Mouse (Mus musculus): ENCODE measurements around the gene Iqschfp. TPM values are rescaled to one million over a fixed set of nuclear protein-coding genes. Genes with fewer than 3 reads are reported as not detected.

Gene Iqschfp
- 10 to 100 TPM; 29.4 to 29.8 TPM for total RNA-seq (2021)
- long read RNA-seq, partial matches to known transcripts = 23 of 26 reads
- long read RNA-seq, other reads (novel, unspliced or antisense) = 3 of 26 reads

- peak; percentile 32 to 51 for DNase-seq (ENCODE audit: low spot score in 2 of 2)
Measured at GRCm38 (mm10) chr3:67892026-67892705, at the start of gene Iqschfp, which contains the start of gene Iqcj. Gene Iqschfp, plus strand, starts transcription at chr3:67892232. Gene Iqcj, plus strand, starts transcription at chr3:67892220.

- DNase-seq (ENCODE audit: low spot score in 2 of 2) = no peak
Measured at GRCm38 (mm10) chr3:67852397-67852796, 39.6 kb upstream of the Iqschfp start.

GRCm38 (mm10) chr3:67861524-67861923, 30.5 kb upstream of the Iqschfp start:
- DNase-seq (ENCODE audit: low spot score in 2 of 2) = no peak

GRCm38 (mm10) chr3:67867420-67868065, 24.5 kb upstream of the Iqschfp start:
- DNase-seq (ENCODE audit: low spot score in 2 of 2) = no peak

- DNase-seq (ENCODE audit: low spot score in 2 of 2) = no peak
Measured at GRCm38 (mm10) chr3:67869424-67869823, 22.6 kb upstream of the Iqschfp start.

GRCm38 (mm10) chr3:67877253-67877652, 14.8 kb upstream of the Iqschfp start:
- DNase-seq (ENCODE audit: low spot score in 2 of 2) = no peak

GRCm38 (mm10) chr3:67884335-67884734, 7.7 kb upstream of the Iqschfp start:
- DNase-seq (ENCODE audit: low spot score in 2 of 2) = no peak

GRCm38 (mm10) chr3:67886176-67886575, 5.9 kb upstream of the Iqschfp start:
- no peak for DNase-seq (ENCODE audit: low spot score in 2 of 2)

GRCm38 (mm10) chr3:67887251-67887650, 4.8 kb upstream of the Iqschfp start:
- no peak for DNase-seq (ENCODE audit: low spot score in 2 of 2)

- DNase-seq (ENCODE audit: low spot score in 2 of 2) = peak in 1 of 2 experiments; percentile 30
Measured at GRCm38 (mm10) chr3:67892768-67893167, 736 bp downstream of the Iqschfp start.

GRCm38 (mm10) chr3:67902517-67902916, 10.5 kb downstream of the Iqschfp start:
- no peak for DNase-seq (ENCODE audit: low spot score in 2 of 2)

- DNase-seq (ENCODE audit: low spot score in 2 of 2) = no peak
Measured at GRCm38 (mm10) chr3:67908586-67908985, 16.6 kb downstream of the Iqschfp start.

- no peak for DNase-seq (ENCODE audit: low spot score in 2 of 2)
Measured at GRCm38 (mm10) chr3:67918098-67918497, 26.1 kb downstream of the Iqschfp start.

GRCm38 (mm10) chr3:67918634-67919259, 26.7 kb downstream of the Iqschfp start:
- DNase-seq (ENCODE audit: low spot score in 2 of 2) = no peak

- DNase-seq (ENCODE audit: low spot score in 2 of 2) = no peak
Measured at GRCm38 (mm10) chr3:67923095-67923494, 31.1 kb downstream of the Iqschfp start.

GRCm38 (mm10) chr3:67925453-67925852, 33.4 kb downstream of the Iqschfp start:
- no peak for DNase-seq (ENCODE audit: low spot score in 2 of 2)

- no peak for DNase-seq (ENCODE audit: low spot score in 2 of 2)
Measured at GRCm38 (mm10) chr3:67930424-67931133, 38.5 kb downstream of the Iqschfp start.

- DNase-seq (ENCODE audit: low spot score in 2 of 2) = no peak
Measured at GRCm38 (mm10) chr3:67931181-67931580, 39.1 kb downstream of the Iqschfp start.

GRCm38 (mm10) chr3:67931914-67932313, 39.9 kb downstream of the Iqschfp start:
- DNase-seq (ENCODE audit: low spot score in 2 of 2) = no peak

- no peak for DNase-seq (ENCODE audit: low spot score in 2 of 2)
Measured at GRCm38 (mm10) chr3:67935829-67936228, 43.8 kb downstream of the Iqschfp start.

GRCm38 (mm10) chr3:67947000-67947399, 55.0 kb downstream of the Iqschfp start:
- DNase-seq (ENCODE audit: low spot score in 2 of 2) = no peak
